Mouse (Mus musculus) CH12.LX (cell line): ENCODE results near the gene Egln1.

Source experiments
- CHD1 ChIP-seq: IDR thresholded peaks from 2 replicates; pipeline ENCODE4 v1.6.1; 2012; ENCODE audit warnings: low read depth, low read length, improper control_type of control experiment, inconsistent platforms
- CTCF ChIP-seq, 2 experiments: IDR thresholded peaks in 1 of 2; conservative IDR thresholded peaks in 1 of 2; 2 replicates each; pipeline ENCODE4 v1.5.1; 2011 to 2012; ENCODE audit warnings: low read depth in 2 of 2, low read length in 2 of 2, improper control_type of control experiment in 1 of 2, inconsistent platforms in 1 of 2, mild to moderate bottlenecking in 1 of 2, moderate library complexity in 1 of 2
- HCFC1 ChIP-seq: IDR thresholded peaks from 2 replicates; pipeline ENCODE4 v1.6.1; 2012; ENCODE audit warnings: low read depth, mild to moderate bottlenecking, inconsistent platforms, low read length, improper control_type of control experiment
- JUN ChIP-seq: IDR thresholded peaks from 2 replicates; pipeline ENCODE4 v1.6.1; 2011; ENCODE audit warnings: low read depth, mild to moderate bottlenecking, low read length, improper control_type of control experiment, moderate library complexity; ENCODE audit not compliant: insufficient read depth
- JUND ChIP-seq: conservative IDR thresholded peaks from 2 replicates; pipeline ENCODE4 v1.6.1; 2011; ENCODE audit warnings: low read depth, low read length, improper control_type of control experiment
- MAFK ChIP-seq: IDR thresholded peaks from 2 replicates; pipeline ENCODE4 v1.6.1; 2011; ENCODE audit warnings: low read length, improper control_type of control experiment; ENCODE audit not compliant: insufficient replicate concordance
- MAX ChIP-seq: IDR thresholded peaks from 2 replicates; pipeline ENCODE4 v1.6.1; 2011; ENCODE audit warnings: low read length, improper control_type of control experiment
- POLR2A ChIP-seq: IDR thresholded peaks from 2 replicates; pipeline ENCODE4 v1.6.1; 2011; ENCODE audit warnings: low read depth, mild to moderate bottlenecking, improper control_type of control experiment, low read length
- RCOR1 ChIP-seq: conservative IDR thresholded peaks from 2 replicates; pipeline ENCODE4 v1.6.1; 2012; ENCODE audit warnings: low read depth, mild to moderate bottlenecking, inconsistent platforms, low read length, improper control_type of control experiment
- SMC3 ChIP-seq: IDR thresholded peaks from 2 replicates; pipeline ENCODE4 v1.6.1; 2011; ENCODE audit warnings: low read depth, low read length, improper control_type of control experiment
- TCF12 ChIP-seq: IDR thresholded peaks from 2 replicates; pipeline ENCODE4 v1.6.1; 2014; ENCODE audit warnings: low read depth, mild to moderate bottlenecking, inconsistent platforms, low read length, improper control_type of control experiment
- USF1 ChIP-seq: IDR thresholded peaks from 2 replicates; pipeline ENCODE4 v1.6.1; 2014; ENCODE audit warnings: low read depth, mild to moderate bottlenecking, inconsistent platforms, low read length, improper control_type of control experiment
- USF2 ChIP-seq: conservative IDR thresholded peaks from 2 replicates; pipeline ENCODE4 v1.6.1; 2011; ENCODE audit warnings: low read depth, low read length, improper control_type of control experiment

- TF ChIP-seq CTCF (conservative IDR thresholded peaks at IDR 0.05 in 1 of 2, IDR thresholded peaks at IDR 0.05 in 1 of 2; ENCODE audit: low read depth in 2 of 2, low read length in 2 of 2) = peak in 1 of 2 experiments; percentile 34; a peak in 2 of 4 replicates
- TF ChIP-seq TCF12 = no peak
- no peak for TF ChIP-seq CHD1
- no peak for TF ChIP-seq JUND
- no peak for TF ChIP-seq USF2
- TF ChIP-seq JUN = no peak
- no peak for TF ChIP-seq RCOR1
- TF ChIP-seq SMC3 = no peak
- TF ChIP-seq POLR2A = no peak
- TF ChIP-seq MAX = no peak
- TF ChIP-seq MAFK = no peak
- no peak for TF ChIP-seq HCFC1
- no peak for TF ChIP-seq USF1
Measured at GRCm38 (mm10) chr8:124980036-124980435, 30.9 kb upstream of the Egln1 start.
